Comparison of ENCODE assay signal across 8 mouse cellular contexts in genomic region chr2:12033518-12034322, GRCm38 (mm10).
DNase-seq lines count a peak whose midpoint lies in the region; ATAC-seq and TF ChIP-seq lines count a peak whose summit lies in the region.
"Had no signal": no experiment of that assay in that cellular context is flagged by ENCODE, and none has a peak within 500 bp of the region (broad histone marks: within the 10 kb centered on the region; RNA-seq: fewer than 3 reads in every experiment).

No protein-coding gene starts in this region.

- H3K4me3 ChIP-seq in embryonic facial prominence, embryonic 12.5 days = no peak overlapping the region
- no peak overlapping the region for H3K4me3 ChIP-seq in heart, embryonic 11.5 days (ENCODE audit: low read depth, low read length)
- H3K4me3 ChIP-seq in kidney, embryonic 16.5 days (ENCODE audit: low read length) = no peak overlapping the region
- no peak overlapping the region for H3K4me3 ChIP-seq in thymus, adult 2 months (ENCODE audit: control insufficient read depth, insufficient read depth, low read length)

- H3K9me3 ChIP-seq in embryonic facial prominence, embryonic 12.5 days = no peaks in the 10 kb centered on the region
- H3K9me3 ChIP-seq in heart, embryonic 11.5 days (replicated peaks; ENCODE audit: control insufficient read depth, low read length) = no peaks in the 10 kb centered on the region
- no peaks in the 10 kb centered on the region for H3K9me3 ChIP-seq in kidney, embryonic 16.5 days (ENCODE audit: low read length)

- H3K27me3 ChIP-seq in embryonic facial prominence, embryonic 12.5 days = no peaks in the 10 kb centered on the region
- H3K27me3 ChIP-seq in heart, embryonic 11.5 days (ENCODE audit: control insufficient read depth, insufficient read depth, low read length) = no peaks in the 10 kb centered on the region
- no peaks in the 10 kb centered on the region for H3K27me3 ChIP-seq in kidney, embryonic 16.5 days (ENCODE audit: insufficient read depth, low read length)
- no peaks in the 10 kb centered on the region for H3K27me3 ChIP-seq in thymus, adult 2 months (ENCODE audit: control insufficient read depth, insufficient read depth, low read length)

- ATAC-seq in embryonic facial prominence, embryonic 12.5 days (ENCODE audit: insufficient number of reproducible peaks, insufficient read depth, low FRiP score, low TSS enrichment) = no peak
- no peak for ATAC-seq in heart, embryonic 11.5 days (replicated peaks; ENCODE audit: insufficient number of reproducible peaks, low FRiP score, low TSS enrichment)
- ATAC-seq in kidney, embryonic 16.5 days (ENCODE audit: low FRiP score, low TSS enrichment) = peak; percentile 93

- 50% methylated on average over 11 of the region's 11 CpGs for WGBS in embryonic facial prominence, embryonic 12.5 days
- 54% methylated on average over 11 of the region's 11 CpGs for WGBS in heart, embryonic 11.5 days (ENCODE audit: insufficient replicate concordance)
- 54% methylated on average over 11 of the region's 11 CpGs for WGBS in kidney, embryonic 16.5 days
- WGBS in thymus, adult 2 months = 36% methylated on average over 11 of the region's 11 CpGs

- TF ChIP-seq CTCF in thymus, adult 2 months (IDR thresholded peaks at IDR 0.05; ENCODE audit: borderline replicate concordance, control insufficient read depth, extremely low read depth, insufficient read depth, low read length, poor library complexity) = no peak

- peak overlapping the region; percentile 19 for H3K4me2 ChIP-seq in embryonic facial prominence, embryonic 12.5 days (replicated peaks)
- H3K4me2 ChIP-seq in heart, embryonic 11.5 days = peak overlapping the region; percentile 4; the same call in 1 of the 2 replicates
- peak overlapping the region; percentile 23 for H3K4me2 ChIP-seq in kidney, embryonic 16.5 days (replicated peaks; ENCODE audit: low read depth, low read length)

- TF ChIP-seq POLR2A in thymus, adult 2 months (IDR thresholded peaks at IDR 0.05; ENCODE audit: control insufficient read depth, extremely low read depth, insufficient read depth, low read length, poor library complexity) = no peak

- H3K36me3 ChIP-seq in embryonic facial prominence, embryonic 12.5 days = no peaks in the 10 kb centered on the region
- no peaks in the 10 kb centered on the region for H3K36me3 ChIP-seq in heart, embryonic 11.5 days (ENCODE audit: control insufficient read depth, insufficient read depth, low read length)
- no peaks in the 10 kb centered on the region for H3K36me3 ChIP-seq in kidney, embryonic 16.5 days (ENCODE audit: insufficient read depth, low read length)
- no peaks in the 10 kb centered on the region for H3K36me3 ChIP-seq in thymus, adult 2 months (ENCODE audit: control insufficient read depth, insufficient read depth, low read length)

- peak overlapping the region; percentile 76 for H3K27ac ChIP-seq in embryonic facial prominence, embryonic 12.5 days
- peak overlapping the region; percentile 12; the same call in 1 of the 2 replicates for H3K27ac ChIP-seq in heart, embryonic 11.5 days (ENCODE audit: low read depth, low read length)
- peak overlapping the region; percentile 88 for H3K27ac ChIP-seq in kidney, embryonic 16.5 days (ENCODE audit: low read length)
- no peak overlapping the region for H3K27ac ChIP-seq in thymus, adult 2 months (ENCODE audit: control insufficient read depth, insufficient read depth, low read length)

- peak; percentile 18 for DNase-seq in lung, postnatal 14 days
- DNase-seq in retina, postnatal 1 day = no peak
- DNase-seq in thymus, adult 2 months = no peak
- DNase-seq in right cerebral cortex, postnatal 14 days = no peak
- DNase-seq: thymus, postnatal 4 days had no signal

- peaks cover 6% of the 10 kb centered on the region; the same call in 1 of the 2 replicates for H3K4me1 ChIP-seq in embryonic facial prominence, embryonic 12.5 days
- no peaks in the 10 kb centered on the region for H3K4me1 ChIP-seq in heart, embryonic 11.5 days (ENCODE audit: control insufficient read depth, insufficient read depth, low read length)
- peaks cover 9% of the 10 kb centered on the region for H3K4me1 ChIP-seq in kidney, embryonic 16.5 days (ENCODE audit: insufficient read depth, low read length)
- H3K4me1 ChIP-seq in thymus, adult 2 months (replicated peaks; ENCODE audit: control insufficient read depth, insufficient read depth, low read length) = no peaks in the 10 kb centered on the region

- no peak overlapping the region for H3K9ac ChIP-seq in embryonic facial prominence, embryonic 12.5 days
- H3K9ac ChIP-seq in heart, embryonic 11.5 days (ENCODE audit: low read depth, low read length) = no peak overlapping the region
- no peak overlapping the region for H3K9ac ChIP-seq in kidney, embryonic 16.5 days (replicated peaks; ENCODE audit: low read length)
